Mouse (Mus musculus): ENCODE measurements around the gene Prkcd. TPM values are rescaled to one million over a fixed set of nuclear protein-coding genes. Genes with fewer than 3 reads are reported as not detected.

Gene Prkcd
- polyA plus RNA-seq, 1 experiment = 23.6 TPM

DNA sequence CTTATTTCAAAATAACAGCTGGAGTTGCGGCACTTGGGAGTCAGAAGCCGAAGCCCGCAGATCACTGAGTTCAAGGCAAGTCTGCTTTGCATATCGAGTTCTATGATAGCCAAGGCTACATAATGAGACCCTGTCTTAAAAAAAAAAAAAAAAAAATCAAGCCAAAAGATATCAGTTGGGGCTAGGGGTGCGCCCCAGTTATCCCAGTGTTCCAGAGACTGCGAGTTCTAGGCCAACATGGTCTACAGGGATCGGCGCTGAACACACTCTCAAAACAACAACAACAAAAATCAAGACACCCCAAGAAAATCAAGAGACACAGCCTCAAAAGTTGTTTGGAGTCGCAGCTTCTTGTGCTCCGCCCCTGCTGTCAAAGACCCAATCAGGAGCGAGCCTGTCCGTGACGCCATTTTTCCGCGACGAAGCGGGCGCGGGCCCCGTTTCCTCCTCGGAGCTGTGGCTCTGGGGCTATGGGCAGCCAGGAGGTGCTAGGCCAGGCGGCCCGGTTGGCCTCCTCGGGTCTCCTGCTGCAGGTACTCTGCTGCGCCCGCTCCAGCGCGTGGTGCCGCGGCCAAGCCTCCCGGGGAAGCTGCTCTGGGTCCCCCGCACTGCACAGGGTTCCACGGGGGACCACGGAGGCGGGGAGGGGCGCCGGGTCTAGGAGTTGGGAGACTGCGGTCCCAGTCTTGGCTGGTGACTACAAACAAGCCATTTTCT is 28.1 kb upstream of the Prkcd start, which contains the start of gene Rft1:
Gene Rft1 (plus strand): TSS at position 418 of the 717 bp plus-strand sequence.
- TF ChIP-seq USF1 (IDR thresholded peaks at IDR 0.05; ENCODE audit: low read depth) (no peak), MAX (IDR thresholded peaks at IDR 0.05; ENCODE audit: low read depth) (no peak), MYOG (IDR thresholded peaks at IDR 0.05; ENCODE audit: control insufficient read depth in 1 of 3, insufficient read depth in 1 of 3, insufficient read length in 2 of 3, low read depth in 2 of 3) (peak in 1 of 3 experiments; percentile 18), POLR2AphosphoS2 (IDR thresholded peaks at IDR 0.05; ENCODE audit: insufficient read length, low read depth) (peak; percentile 98), POLR2A (IDR thresholded peaks at IDR 0.05; ENCODE audit: insufficient read length, low read depth) (peak; percentile 92)
- Histone ChIP-seq H3K27me3 (ENCODE audit: control insufficient read depth, insufficient read depth, insufficient read length) (no peaks in the 10 kb centered on the region), H3K36me3 (ENCODE audit: control insufficient read depth, insufficient read depth) (no peaks in the 10 kb centered on the region), H3K4me3 (peak within 1 kb of the TSS; percentile 41), H3ac (ENCODE audit: control insufficient read depth, insufficient read length) (peak within 1 kb of the TSS; percentile 67), H3K79me2 (ENCODE audit: control insufficient read depth, insufficient read depth) (no peaks in the 10 kb centered on the region), H3K4me2 (ENCODE audit: low read depth) (peak within 1 kb of the TSS; percentile 93)

DNA sequence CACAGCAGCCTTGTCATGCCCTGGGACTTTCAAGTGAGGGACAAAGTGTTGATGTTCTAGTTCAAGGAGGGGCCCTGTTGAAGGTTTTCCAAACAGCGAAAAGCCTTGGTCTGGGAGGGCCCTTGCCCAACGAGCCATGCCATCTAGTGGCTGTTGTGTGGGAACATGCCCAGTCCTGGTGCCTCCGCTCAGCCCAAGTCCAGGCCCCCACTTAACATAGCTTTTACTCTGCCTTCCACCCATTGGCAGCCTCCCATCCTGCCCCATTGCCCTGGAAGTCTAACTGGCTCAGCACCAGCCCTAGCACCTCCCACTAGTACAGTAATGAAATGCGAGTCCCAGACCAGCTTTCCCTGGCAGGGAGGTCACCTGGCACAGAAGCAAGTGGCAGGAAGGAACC is 25.0 kb upstream of the Prkcd start:
- Histone ChIP-seq H3K27me3 (ENCODE audit: control insufficient read depth, insufficient read depth, insufficient read length) (no peaks in the 10 kb centered on the region), H3K4me3 (no peak overlapping the region), H3ac (ENCODE audit: control insufficient read depth, insufficient read length) (no peak overlapping the region), H3K36me3 (ENCODE audit: control insufficient read depth, insufficient read depth) (no peaks in the 10 kb centered on the region), H3K79me2 (ENCODE audit: control insufficient read depth, insufficient read depth) (no peaks in the 10 kb centered on the region), H3K4me2 (ENCODE audit: low read depth) (no peak overlapping the region)
- no peak for TF ChIP-seq MAX (IDR thresholded peaks at IDR 0.05; ENCODE audit: low read depth)
- TF ChIP-seq TCF12 (IDR thresholded peaks at IDR 0.05; ENCODE audit: insufficient read depth, poor library complexity, severe bottlenecking) = no peak
- TF ChIP-seq E2F4 (IDR thresholded peaks at IDR 0.05; ENCODE audit: insufficient read depth) = no peak
- no peak for TF ChIP-seq MYOD1 (IDR thresholded peaks at IDR 0.05; ENCODE audit: control insufficient read depth in 1 of 3, insufficient read length in 2 of 3, low read depth in 2 of 3)
- TF ChIP-seq REST (IDR thresholded peaks at IDR 0.05; ENCODE audit: insufficient read depth, insufficient read length) = no peak

DNA sequence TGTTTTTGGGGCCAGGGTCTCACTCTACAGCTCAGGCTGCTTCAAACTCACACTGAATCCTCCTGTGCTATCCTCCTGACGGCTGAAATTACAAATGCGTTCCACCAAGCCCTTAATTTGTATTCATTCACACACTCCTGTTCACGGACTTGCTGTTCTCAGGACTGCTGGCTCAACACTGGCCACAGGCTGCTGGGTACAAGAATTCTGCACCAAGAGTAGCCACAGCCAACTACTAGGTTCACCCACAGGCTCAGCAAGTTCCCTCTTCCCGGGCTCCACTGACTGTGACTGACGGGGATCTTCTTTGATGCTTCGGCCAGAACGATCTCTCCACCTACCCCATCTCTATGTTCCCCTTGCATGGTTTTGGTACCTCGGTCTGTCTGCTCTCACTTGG is 23.7 kb upstream of the Prkcd start:
- TF ChIP-seq MYOD1 (IDR thresholded peaks at IDR 0.05; ENCODE audit: control insufficient read depth in 1 of 3, insufficient read length in 2 of 3, low read depth in 2 of 3) (no peak), MAX (IDR thresholded peaks at IDR 0.05; ENCODE audit: low read depth) (no peak), CEBPB (IDR thresholded peaks at IDR 0.05; ENCODE audit: insufficient read depth, poor library complexity, severe bottlenecking) (no peak), TCF12 (IDR thresholded peaks at IDR 0.05; ENCODE audit: insufficient read depth, poor library complexity, severe bottlenecking) (no peak), POLR2AphosphoS2 (IDR thresholded peaks at IDR 0.05; ENCODE audit: insufficient read length, low read depth) (no peak), TCF3 (IDR thresholded peaks at IDR 0.05; ENCODE audit: insufficient read length, low read depth) (no peak), E2F4 (IDR thresholded peaks at IDR 0.05; ENCODE audit: insufficient read depth) (no peak), POLR2A (IDR thresholded peaks at IDR 0.05; ENCODE audit: insufficient read length, low read depth) (no peak), MYOG (IDR thresholded peaks at IDR 0.05; ENCODE audit: control insufficient read depth in 1 of 3, insufficient read depth in 1 of 3, insufficient read length in 2 of 3, low read depth in 2 of 3) (no peak), SRF (IDR thresholded peaks at IDR 0.05; ENCODE audit: control insufficient read depth, insufficient read length, low read depth) (no peak), USF1 (IDR thresholded peaks at IDR 0.05; ENCODE audit: low read depth) (no peak), REST (IDR thresholded peaks at IDR 0.05; ENCODE audit: insufficient read depth, insufficient read length) (no peak)
- Histone ChIP-seq H3K4me3 (no peak overlapping the region), H3K36me3 (ENCODE audit: control insufficient read depth, insufficient read depth) (no peaks in the 10 kb centered on the region), H3K27me3 (ENCODE audit: control insufficient read depth, insufficient read depth, insufficient read length) (no peaks in the 10 kb centered on the region), H3K4me2 (ENCODE audit: low read depth) (no peak overlapping the region), H3K79me2 (ENCODE audit: control insufficient read depth, insufficient read depth) (no peaks in the 10 kb centered on the region), H3ac (ENCODE audit: control insufficient read depth, insufficient read length) (no peak overlapping the region)

DNA sequence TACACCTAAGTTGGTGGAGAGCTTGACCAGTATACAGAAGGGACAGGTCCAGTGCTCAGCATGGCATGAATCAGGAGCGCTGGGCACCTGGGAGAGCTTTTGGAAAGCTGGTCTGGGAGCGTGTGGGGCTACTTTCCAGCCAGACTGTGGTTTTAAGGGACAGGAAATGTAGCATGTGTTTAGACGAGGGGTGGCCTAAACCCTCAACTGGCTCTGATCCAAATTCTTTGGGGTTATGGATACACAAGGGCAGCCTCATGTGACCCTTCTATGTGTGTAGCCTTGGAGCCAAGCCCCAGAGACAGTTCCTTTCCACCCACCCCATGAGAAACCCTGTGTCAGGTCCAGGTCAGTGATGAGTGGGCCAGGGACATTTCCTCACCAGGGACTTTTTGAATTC is 22.5 kb upstream of the Prkcd start:
- TF ChIP-seq E2F4 (IDR thresholded peaks at IDR 0.05; ENCODE audit: insufficient read depth) (no peak), MYOD1 (IDR thresholded peaks at IDR 0.05; ENCODE audit: control insufficient read depth in 1 of 3, insufficient read length in 2 of 3, low read depth in 2 of 3) (peak in 1 of 3 experiments; percentile 9)
- Histone ChIP-seq H3K79me2 (ENCODE audit: control insufficient read depth, insufficient read depth) (no peaks in the 10 kb centered on the region), H3ac (ENCODE audit: control insufficient read depth, insufficient read length) (no peak overlapping the region), H3K4me3 (no peak overlapping the region), H3K36me3 (ENCODE audit: control insufficient read depth, insufficient read depth) (no peaks in the 10 kb centered on the region), H3K4me2 (ENCODE audit: low read depth) (peak overlapping the region; percentile 26), H3K27me3 (ENCODE audit: control insufficient read depth, insufficient read depth, insufficient read length) (no peaks in the 10 kb centered on the region)

DNA sequence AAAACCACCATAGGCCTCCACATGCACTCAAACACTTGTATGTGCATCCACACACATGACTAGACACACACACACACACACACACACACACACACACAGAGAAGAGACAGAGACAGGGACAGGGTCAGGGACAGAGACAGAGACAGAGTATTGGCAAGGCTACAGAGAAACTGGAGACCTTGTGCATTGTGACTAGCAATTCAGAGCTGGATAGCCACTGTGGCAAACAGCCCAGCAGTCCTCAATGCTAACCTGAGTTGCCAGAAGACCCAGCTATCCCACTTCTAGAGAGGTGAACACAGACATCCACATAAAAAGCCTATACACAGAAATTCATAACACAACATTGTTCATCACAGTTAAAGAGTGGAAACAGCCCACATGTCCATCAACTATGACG is 20.5 kb upstream of the Prkcd start:
- no peaks in the 10 kb centered on the region for H3K36me3 ChIP-seq (ENCODE audit: control insufficient read depth, insufficient read depth)
- H3K79me2 ChIP-seq (ENCODE audit: control insufficient read depth, insufficient read depth) = no peaks in the 10 kb centered on the region
- no peaks in the 10 kb centered on the region for H3K27me3 ChIP-seq (ENCODE audit: control insufficient read depth, insufficient read depth, insufficient read length)
- TF ChIP-seq CEBPB (IDR thresholded peaks at IDR 0.05; ENCODE audit: insufficient read depth, poor library complexity, severe bottlenecking) (no peak), POLR2A (IDR thresholded peaks at IDR 0.05; ENCODE audit: insufficient read length, low read depth) (no peak), REST (IDR thresholded peaks at IDR 0.05; ENCODE audit: insufficient read depth, insufficient read length) (no peak), MYOD1 (IDR thresholded peaks at IDR 0.05; ENCODE audit: control insufficient read depth in 1 of 3, insufficient read length in 2 of 3, low read depth in 2 of 3) (no peak), E2F4 (IDR thresholded peaks at IDR 0.05; ENCODE audit: insufficient read depth) (no peak), USF1 (IDR thresholded peaks at IDR 0.05; ENCODE audit: low read depth) (no peak), TCF3 (IDR thresholded peaks at IDR 0.05; ENCODE audit: insufficient read length, low read depth) (no peak), MYOG (IDR thresholded peaks at IDR 0.05; ENCODE audit: control insufficient read depth in 1 of 3, insufficient read depth in 1 of 3, insufficient read length in 2 of 3, low read depth in 2 of 3) (no peak), TCF12 (IDR thresholded peaks at IDR 0.05; ENCODE audit: insufficient read depth, poor library complexity, severe bottlenecking) (no peak), SRF (IDR thresholded peaks at IDR 0.05; ENCODE audit: control insufficient read depth, insufficient read length, low read depth) (no peak), MAX (IDR thresholded peaks at IDR 0.05; ENCODE audit: low read depth) (no peak), POLR2AphosphoS2 (IDR thresholded peaks at IDR 0.05; ENCODE audit: insufficient read length, low read depth) (no peak)
- H3K4me3 ChIP-seq = no peak overlapping the region
- H3K4me2 ChIP-seq (ENCODE audit: low read depth) = no peak overlapping the region
- no peak overlapping the region for H3ac ChIP-seq (ENCODE audit: control insufficient read depth, insufficient read length)

Measured in myocyte (in vitro differentiated cells).